In genomic region chr4:141867498-141867897, GRCm38 (mm10) we compare ENCODE assay signal across 10 mouse cellular contexts. TPM values are rescaled to one million over a fixed set of nuclear protein-coding genes. Genes with fewer than 3 reads are reported as not detected.
DNase-seq lines count a peak whose midpoint lies in the region; ATAC-seq and TF ChIP-seq lines count a peak whose summit lies in the region.
"Had no signal": no experiment of that assay in that cellular context is flagged by ENCODE, and none has a peak within 500 bp of the region (broad histone marks: within the 10 kb centered on the region; RNA-seq: fewer than 3 reads in every experiment).

No protein-coding gene starts in this region.

- no peaks in the 10 kb centered on the region for H3K9me3 ChIP-seq in limb, embryonic 12.5 days
- no peaks in the 10 kb centered on the region for H3K9me3 ChIP-seq in limb, embryonic 10.5 days (replicated peaks)
- no peaks in the 10 kb centered on the region for H3K9me3 ChIP-seq in hindbrain, postnatal 0 days (ENCODE audit: low read length)
- no peaks in the 10 kb centered on the region for H3K9me3 ChIP-seq in midbrain, embryonic 13.5 days

- ATAC-seq in limb, embryonic 12.5 days (ENCODE audit: insufficient number of reproducible peaks, insufficient read depth, low FRiP score, low TSS enrichment, low read depth): 0 out of 2 replicates have a peak, but pooled peaks have one; percentile 28
- ATAC-seq in hindbrain, postnatal 0 days: peak; percentile 46
- ATAC-seq in midbrain, embryonic 13.5 days: peak; percentile 82
- ATAC-seq in erythroid progenitor cell, adult 5-6 weeks (replicated peaks; ENCODE audit: low FRiP score, poor library complexity, severe bottlenecking): no peak

- intact Hi-C loops in gastrocnemius, postnatal 14 days (cut with DNase I; ENCODE audit: low total_unique reads): no loop called here

- no peak for DNase-seq in limb, embryonic 10.5 days (ENCODE audit: low spot score)
- DNase-seq in brain, adult 2 months (ENCODE audit: low read depth, low spot score): peak; percentile 80
- peak; percentile 83 for DNase-seq in gastrocnemius, postnatal 14 days
- DNase-seq in hindbrain, postnatal 0 days (ENCODE audit: low spot score): peak; percentile 84
- no peak for DNase-seq in urinary bladder, adult 2 months (ENCODE audit: low spot score)

- H3K27ac ChIP-seq in limb, embryonic 12.5 days: peak overlapping the region; percentile 50; the same call in 1 of the 2 replicates
- H3K27ac ChIP-seq in limb, embryonic 10.5 days: no peak overlapping the region
- peak overlapping the region; percentile 46; the same call in 1 of the 2 replicates for H3K27ac ChIP-seq in hindbrain, postnatal 0 days
- H3K27ac ChIP-seq in midbrain, embryonic 13.5 days: peak overlapping the region; percentile 88

- 0 out of 2 replicates have a peak, but pooled peaks have one; percentile 0 for TF ChIP-seq CTCF in hindbrain, postnatal 0 days (IDR thresholded peaks at IDR 0.05; ENCODE audit: low read depth)

- no peak overlapping the region for H3K9ac ChIP-seq in limb, embryonic 12.5 days (replicated peaks)
- H3K9ac ChIP-seq in hindbrain, postnatal 0 days (replicated peaks; ENCODE audit: low read length): 0 out of 2 replicates have a peak overlapping the region, but pooled peaks have one; percentile 17
- H3K9ac ChIP-seq in midbrain, embryonic 13.5 days (replicated peaks): peak overlapping the region; percentile 34; the same call in 1 of the 2 replicates

- no peak overlapping the region for H3K4me3 ChIP-seq in limb, embryonic 12.5 days (replicated peaks)
- no peak overlapping the region for H3K4me3 ChIP-seq in limb, embryonic 10.5 days
- no peak overlapping the region for H3K4me3 ChIP-seq in hindbrain, postnatal 0 days (ENCODE audit: low read length)
- no peak overlapping the region for H3K4me3 ChIP-seq in midbrain, embryonic 13.5 days (replicated peaks)

- H3K36me3 ChIP-seq in limb, embryonic 12.5 days: no peaks in the 10 kb centered on the region
- peaks cover 2% of the 10 kb centered on the region; the same call in 1 of the 2 replicates for H3K36me3 ChIP-seq in limb, embryonic 10.5 days
- no peaks in the 10 kb centered on the region for H3K36me3 ChIP-seq in hindbrain, postnatal 0 days (ENCODE audit: insufficient read depth, low read length)
- peaks cover 19% of the 10 kb centered on the region for H3K36me3 ChIP-seq in midbrain, embryonic 13.5 days

- H3K4me2 ChIP-seq in limb, embryonic 12.5 days: no peak overlapping the region
- H3K4me2 ChIP-seq in hindbrain, postnatal 0 days (ENCODE audit: low read depth, low read length): peak overlapping the region; percentile 30
- H3K4me2 ChIP-seq in midbrain, embryonic 13.5 days (replicated peaks): peak overlapping the region; percentile 30

- peaks cover 34% of the 10 kb centered on the region for H3K4me1 ChIP-seq in limb, embryonic 12.5 days (replicated peaks)
- peaks cover 22% of the 10 kb centered on the region for H3K4me1 ChIP-seq in limb, embryonic 10.5 days
- H3K4me1 ChIP-seq in hindbrain, postnatal 0 days (ENCODE audit: insufficient read depth, low read length): peaks cover 40% of the 10 kb centered on the region
- H3K4me1 ChIP-seq in midbrain, embryonic 13.5 days (replicated peaks): peaks cover 59% of the 10 kb centered on the region

- WGBS in limb, embryonic 12.5 days: 40% methylated on average over 4 of the region's 4 CpGs
- WGBS in limb, embryonic 10.5 days: 57% methylated on average over 4 of the region's 4 CpGs
- 20% methylated on average over 4 of the region's 4 CpGs for WGBS in hindbrain, postnatal 0 days
- 29% methylated on average over 4 of the region's 4 CpGs for WGBS in midbrain, embryonic 13.5 days

- H3K27me3 ChIP-seq in limb, embryonic 12.5 days: 0 out of 2 replicates have a peak, but pooled peaks cover under 1% of the 10 kb centered on the region
- H3K27me3 ChIP-seq in limb, embryonic 10.5 days (ENCODE audit: low read depth, poor library complexity, severe bottlenecking): 0 out of 2 replicates have a peak, but pooled peaks cover 3% of the 10 kb centered on the region
- no peaks in the 10 kb centered on the region for H3K27me3 ChIP-seq in hindbrain, postnatal 0 days (ENCODE audit: insufficient read depth, low read length)
- H3K27me3 ChIP-seq in midbrain, embryonic 13.5 days: no peaks in the 10 kb centered on the region

RNA-seq across cellular contexts. Expression of gene Efhd2, which starts 7.2 kb away (rescaled TPM):
- polyA plus RNA-seq in limb, embryonic 12.5 days (2016; fragmentation: Nextera tagmentation; extraction: Ambion mirVana): 48.4 and 48.7 TPM in 2 replicates
- 33.7 and 35.1 TPM in 2 replicates for polyA plus RNA-seq in limb, embryonic 10.5 days (2016; fragmentation: Nextera tagmentation; extraction: Ambion mirVana)
- 10 to 100 TPM; 13.8 to 17.6 TPM for total RNA-seq in gastrocnemius, postnatal 14 days (2021)
- total RNA-seq in hindbrain, postnatal 0 days (2014; rRNA removed): 39.4 and 49.2 TPM in 2 replicates
- 62.5 and 64.8 TPM in 2 replicates for polyA plus RNA-seq in hindbrain, postnatal 0 days (2015; fragmentation: Nextera tagmentation; extraction: Ambion mirVana)
- 72.6 and 89.7 TPM in 2 replicates for polyA plus RNA-seq in midbrain, embryonic 13.5 days (2015; fragmentation: Nextera tagmentation; extraction: Ambion mirVana)
- total RNA-seq in erythroid progenitor cell, adult 5-6 weeks (2015; ENCODE audit: low replicate concordance): 18.7 and 21.8 TPM in 2 replicates
- total RNA-seq in erythroid progenitor cell, adult 5-6 weeks (2017; ENCODE audit: low replicate concordance): 11.4 and 18.8 TPM in 2 replicates
- polyA plus RNA-seq in urinary bladder, adult 2 months (2012; rRNA removed): 79.2 and 95.6 TPM in 2 replicates

RNA-seq across cellular contexts. Expression of gene Ctrc, which starts 21.3 kb away (rescaled TPM):
- not detected in 2 replicates for polyA plus RNA-seq in limb, embryonic 12.5 days (2016; fragmentation: Nextera tagmentation; extraction: Ambion mirVana)
- not detected in 2 replicates for polyA plus RNA-seq in limb, embryonic 10.5 days (2016; fragmentation: Nextera tagmentation; extraction: Ambion mirVana)
- total RNA-seq in gastrocnemius, postnatal 14 days (2021): not detected
- not detected in 2 replicates for total RNA-seq in hindbrain, postnatal 0 days (2014; rRNA removed)
- not detected in 2 replicates for polyA plus RNA-seq in hindbrain, postnatal 0 days (2015; fragmentation: Nextera tagmentation; extraction: Ambion mirVana)
- not detected in 2 replicates for polyA plus RNA-seq in midbrain, embryonic 13.5 days (2015; fragmentation: Nextera tagmentation; extraction: Ambion mirVana)
- not detected in 2 replicates for total RNA-seq in erythroid progenitor cell, adult 5-6 weeks (2015; ENCODE audit: low replicate concordance)
- total RNA-seq in erythroid progenitor cell, adult 5-6 weeks (2017; ENCODE audit: low replicate concordance): not detected in 2 replicates
- not detected in 2 replicates for polyA plus RNA-seq in urinary bladder, adult 2 months (2012; rRNA removed)
- total RNA-seq: adrenal gland, adult 18-20 months; layer of hippocampus, adult 18-20 months had no signal

RNA-seq across cellular contexts. Expression of gene Cela2a, which starts 41.5 kb away (rescaled TPM):
- polyA plus RNA-seq in limb, embryonic 12.5 days (2016; fragmentation: Nextera tagmentation; extraction: Ambion mirVana): not detected in 2 replicates
- not detected in 2 replicates for polyA plus RNA-seq in limb, embryonic 10.5 days (2016; fragmentation: Nextera tagmentation; extraction: Ambion mirVana)
- total RNA-seq in gastrocnemius, postnatal 14 days (2021): not detected
- not detected in 2 replicates for total RNA-seq in hindbrain, postnatal 0 days (2014; rRNA removed)
- 0.23 and 0.26 TPM in 2 replicates for polyA plus RNA-seq in hindbrain, postnatal 0 days (2015; fragmentation: Nextera tagmentation; extraction: Ambion mirVana)
- polyA plus RNA-seq in midbrain, embryonic 13.5 days (2015; fragmentation: Nextera tagmentation; extraction: Ambion mirVana): not detected in 2 replicates
- total RNA-seq in erythroid progenitor cell, adult 5-6 weeks (2015; ENCODE audit: low replicate concordance): not detected in 2 replicates
- not detected in 2 replicates for total RNA-seq in erythroid progenitor cell, adult 5-6 weeks (2017; ENCODE audit: low replicate concordance)
- 0.29 and 1.3 TPM in 2 replicates for polyA plus RNA-seq in urinary bladder, adult 2 months (2012; rRNA removed)
- total RNA-seq: adrenal gland, adult 18-20 months; layer of hippocampus, adult 18-20 months had no signal

Comparison
In these comparisons a context has a peak if more than half of its experiments do, and no peak if none do; other contexts are left out.
1. DNase-seq: peak in brain, adult 2 months (single experiment), gastrocnemius, postnatal 14 days (single experiment) and hindbrain, postnatal 0 days (single experiment); none in limb, embryonic 10.5 days (single experiment) and urinary bladder, adult 2 months (single experiment).